Comparison of ENCODE assay signal across 12 mouse cellular contexts in the genomic region with DNA sequence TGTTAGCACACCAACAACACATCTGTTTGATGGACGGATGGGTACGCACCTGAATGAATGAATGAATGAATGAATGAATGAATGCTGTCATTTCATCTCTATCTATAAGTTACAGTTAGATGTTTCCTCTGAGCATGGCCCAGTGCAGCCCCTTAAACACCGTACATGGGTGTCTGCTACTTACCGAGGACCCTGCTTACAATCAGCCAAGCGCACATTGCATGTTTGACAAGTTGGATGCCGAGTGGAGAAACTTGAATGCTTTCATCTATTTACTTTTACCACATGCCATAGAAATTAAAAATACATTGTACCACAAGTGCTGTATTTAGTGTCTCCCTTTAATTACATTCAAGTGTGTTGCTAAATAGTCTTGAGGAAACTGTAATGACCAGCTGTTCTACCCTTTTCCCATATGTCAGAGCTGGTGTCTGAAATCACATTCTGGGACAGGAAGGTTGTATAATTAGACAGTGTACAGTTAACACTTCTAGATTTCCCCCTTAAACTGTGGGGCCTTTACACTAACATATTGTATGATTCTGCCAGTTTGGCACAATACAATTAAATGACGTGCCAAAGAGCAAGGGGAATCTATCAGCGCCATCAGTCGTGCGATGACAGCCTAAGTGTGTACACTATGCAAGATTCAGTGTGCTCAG.
"Had no signal": no experiment of that assay in that cellular context is flagged by ENCODE, and none has a peak within 500 bp of the region (broad histone marks: within the 10 kb centered on the region; RNA-seq: fewer than 3 reads in every experiment).

No protein-coding gene starts in this region.

- DNase-seq: kidney, postnatal 25 days; layer of hippocampus, adult 9-11 months; liver; lung, adult 18-20 months; retina, postnatal 1 day; right cerebral cortex, postnatal 14 days; thymus, postnatal 4 days had no signal

- H3K9ac ChIP-seq: limb, embryonic 12.5 days; liver, embryonic 14.5 days; midbrain, embryonic 12.5 days; neural tube, embryonic 13.5 days had no signal

- H3K4me1 ChIP-seq: limb, embryonic 12.5 days; midbrain, embryonic 12.5 days; neural tube, embryonic 13.5 days had no signal

- H3K27ac ChIP-seq: limb, embryonic 12.5 days; liver, embryonic 14.5 days; midbrain, embryonic 12.5 days; neural tube, embryonic 13.5 days had no signal

- H3K9me3 ChIP-seq: midbrain, embryonic 12.5 days had no signal

- H3K36me3 ChIP-seq: limb, embryonic 12.5 days; midbrain, embryonic 12.5 days; neural tube, embryonic 13.5 days had no signal

- ATAC-seq: midbrain, embryonic 16.5 days had no signal

- H3K4me3 ChIP-seq: limb, embryonic 12.5 days; midbrain, embryonic 12.5 days; neural tube, embryonic 13.5 days had no signal

- H3K27me3 ChIP-seq: limb, embryonic 12.5 days; neural tube, embryonic 13.5 days had no signal

- H3K4me2 ChIP-seq: limb, embryonic 12.5 days; midbrain, embryonic 12.5 days; neural tube, embryonic 13.5 days had no signal
